Mouse (Mus musculus) cortical plate, adult 2 months (tissue): ENCODE data around the gene Smagp. TPM values are rescaled to one million over a fixed set of nuclear protein-coding genes. Genes with fewer than 3 reads are reported as not detected.
A peak's percentile ranks its signal among the peaks of the same experiment; 100 is the strongest.

Source experiments
- H3K27ac ChIP-seq: fragments of 200-500 bp; 2 replicates; pipeline ENCODE4 v1.5.1; 2012; ENCODE audit warnings: low read length, control low read depth, inconsistent platforms; ENCODE audit not compliant: insufficient read depth
- H3K4me1 ChIP-seq: fragments of 200-500 bp; 2 replicates; pipeline ENCODE4 v1.6.1; 2011; ENCODE audit warnings: low read length; ENCODE audit not compliant: control insufficient read depth, insufficient read depth
- H3K4me3 ChIP-seq: fragments of 200-500 bp; 2 replicates; pipeline ENCODE4 v1.5.1; 2011; ENCODE audit warnings: mild to moderate bottlenecking, low read length, control low read depth; ENCODE audit not compliant: insufficient read depth
- CTCF ChIP-seq: fragments of 200-500 bp; IDR thresholded peaks from 2 replicates; pipeline ENCODE4 v1.5.1; 2011; ENCODE audit warnings: mild to moderate bottlenecking, control low read depth, low read length; ENCODE audit not compliant: insufficient read depth; ENCODE audit errors: extremely low read depth
- POLR2A ChIP-seq: fragments of 200-500 bp; IDR thresholded peaks from 2 replicates; pipeline ENCODE4 v1.6.1; 2011; ENCODE audit warnings: mild to moderate bottlenecking, low read length, control low read depth; ENCODE audit not compliant: insufficient read depth; ENCODE audit errors: extremely low read depth
- polyA plus RNA-seq: library from polyadenylated mRNA; depleted of rRNA; stranded (reverse); fragments of >200 nt; gene quantifications from 2 replicates; pipeline ENCODE4 v1.2.3, GENCODE M21; 2012; rRNA removed

Gene Smagp
- 4.2 and 4.4 TPM in 2 replicates for polyA plus RNA-seq

DNA sequence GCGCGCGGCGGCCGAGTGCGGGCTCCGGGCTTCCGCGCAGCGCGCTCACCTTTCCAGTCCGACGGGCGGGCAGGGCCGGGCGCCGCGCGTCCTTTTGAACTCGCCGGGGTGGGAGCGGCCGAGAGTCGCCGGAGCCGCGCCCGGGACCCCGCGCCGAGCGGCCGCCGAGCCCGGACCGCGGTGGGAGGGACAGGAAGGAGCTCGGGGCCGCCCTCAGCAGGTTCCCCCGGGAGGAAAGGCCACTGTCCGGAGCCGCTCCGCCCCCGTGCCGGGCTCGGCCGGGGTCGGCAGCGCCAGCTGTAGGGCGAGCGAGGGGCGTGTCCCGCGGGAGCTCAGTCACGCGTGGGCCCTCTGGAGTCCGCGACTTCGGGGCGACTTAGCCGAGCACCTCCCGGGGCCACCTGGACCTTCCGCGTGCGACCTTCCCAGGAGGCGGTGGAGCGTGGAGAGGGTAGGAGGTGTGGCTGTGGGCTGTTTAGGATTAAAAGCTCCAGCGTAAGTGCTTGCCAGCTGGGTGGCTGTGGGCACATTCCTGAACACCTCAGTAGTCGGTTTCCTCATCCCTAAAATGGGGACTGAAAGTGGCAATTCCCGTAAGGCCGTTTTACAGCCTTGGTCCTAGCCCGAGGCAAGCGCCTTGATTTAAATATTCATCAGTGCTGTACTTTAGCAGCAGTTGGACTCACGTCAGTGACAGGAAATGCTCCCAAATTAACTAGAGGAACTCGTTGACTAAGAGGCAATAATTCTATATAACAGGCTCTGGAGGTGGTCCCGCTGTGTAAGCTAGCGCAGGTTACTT lies at the start of gene Smagp:
Smagp (minus strand) TSS at position 241 of the 802 bp plus-strand sequence.
- Histone ChIP-seq H3K4me1 (peaks cover 2% of the 10 kb centered on the region; the same call in 1 of the 2 replicates), H3K4me3 (peak within 1 kb of the TSS; percentile 30; the same call in 1 of the 2 replicates)
- TF ChIP-seq POLR2A (no peak), CTCF (no peak)

DNA sequence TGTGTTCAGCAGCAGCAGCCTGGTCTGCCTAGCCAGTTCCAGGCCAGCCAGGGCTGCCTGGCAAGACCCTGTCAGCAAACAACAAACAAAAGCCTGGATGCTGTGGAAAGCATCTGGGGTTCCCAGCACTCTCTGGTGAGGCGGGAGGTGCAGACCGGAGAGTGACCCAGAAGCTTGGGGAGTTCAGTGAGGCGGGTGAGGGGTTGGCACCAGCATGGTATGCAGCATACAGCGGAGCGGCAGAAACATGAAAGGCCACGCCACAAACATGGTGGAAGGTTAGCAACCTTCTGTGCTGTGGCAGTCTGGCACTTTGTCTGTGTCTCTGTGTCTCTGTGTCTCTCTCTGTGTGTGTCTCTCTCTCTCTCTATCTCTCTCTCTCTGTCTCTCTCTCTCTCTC lies 49.7 kb upstream of the Smagp start:
- H3K27ac ChIP-seq: no peak overlapping the region
- TF ChIP-seq CTCF: no peak
- no peak for TF ChIP-seq POLR2A
- H3K4me3 ChIP-seq: no peak overlapping the region
- H3K4me1 ChIP-seq: no peaks in the 10 kb centered on the region

More for the DNA sequence above, at the start of gene Smagp:
- H3K27ac ChIP-seq: no peak within 1 kb of the TSS; the same call in 1 of the 2 replicates

DNA sequence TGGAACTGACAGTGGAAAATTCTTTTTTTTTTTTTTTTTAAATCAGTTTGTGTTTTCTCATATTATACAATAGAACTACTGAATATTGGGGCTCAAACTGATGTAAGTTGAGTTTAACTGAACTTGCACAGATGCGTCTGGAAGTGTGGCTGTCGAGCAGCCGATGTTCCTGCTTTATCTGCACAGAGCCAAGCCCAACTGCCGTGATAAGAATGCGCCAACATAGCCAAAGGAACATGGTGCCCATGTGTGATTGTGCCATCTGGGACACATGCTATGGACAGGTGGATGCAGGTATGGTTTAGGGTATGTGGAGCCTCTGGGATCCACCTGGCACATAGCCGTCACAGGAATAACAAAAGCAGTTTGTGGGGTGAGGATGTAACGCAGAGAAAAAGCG lies 49.1 kb upstream of the Smagp start:
- Histone ChIP-seq H3K4me3 (no peak overlapping the region), H3K27ac (no peak overlapping the region), H3K4me1 (no peaks in the 10 kb centered on the region)
- TF ChIP-seq POLR2A: no peak
- no peak for TF ChIP-seq CTCF

DNA sequence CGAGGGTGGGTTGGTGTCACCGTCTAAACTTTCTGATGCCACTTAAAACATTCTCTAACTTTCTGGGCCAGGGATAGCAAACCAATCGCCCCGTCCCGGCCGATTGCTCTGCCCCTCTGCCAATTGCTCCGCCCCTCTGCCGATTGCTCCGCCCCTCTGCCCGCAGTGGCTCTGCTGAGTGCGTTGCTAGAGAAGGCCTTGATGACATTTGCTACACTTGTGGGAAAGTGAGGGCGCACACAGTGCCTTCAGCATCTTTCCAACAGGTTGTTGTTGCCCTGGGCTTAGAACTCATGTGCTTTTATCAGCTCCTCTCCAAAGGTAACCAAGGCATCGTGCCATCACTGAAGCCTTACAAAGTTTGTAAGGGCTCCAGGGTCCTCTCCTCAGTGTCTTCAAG lies 48.5 kb upstream of the Smagp start:
- TF ChIP-seq CTCF (no peak), POLR2A (no peak)
- Histone ChIP-seq H3K27ac (no peak overlapping the region), H3K4me3 (no peak overlapping the region), H3K4me1 (no peaks in the 10 kb centered on the region)

DNA sequence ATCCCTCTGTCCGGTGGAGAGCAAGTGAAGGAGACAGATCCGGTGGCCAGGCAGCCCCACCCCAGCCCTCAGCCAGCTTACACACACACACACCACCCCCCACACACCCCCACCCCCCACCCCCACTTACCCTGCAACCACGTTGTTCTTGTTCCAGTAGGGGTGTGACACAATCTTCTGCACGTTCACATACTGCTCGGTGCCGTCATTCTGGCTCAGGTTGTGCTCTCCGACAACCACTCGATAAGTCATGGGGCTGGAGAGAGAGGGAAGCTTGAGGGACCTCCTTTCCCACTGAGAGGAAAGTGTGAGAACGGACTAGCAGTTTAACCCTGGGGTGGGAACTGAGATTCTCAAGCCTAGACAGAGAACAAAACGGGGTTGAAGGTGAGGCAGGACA lies 47.7 kb upstream of the Smagp start:
- H3K4me1 ChIP-seq: no peaks in the 10 kb centered on the region
- TF ChIP-seq CTCF (no peak), POLR2A (no peak)

DNA sequence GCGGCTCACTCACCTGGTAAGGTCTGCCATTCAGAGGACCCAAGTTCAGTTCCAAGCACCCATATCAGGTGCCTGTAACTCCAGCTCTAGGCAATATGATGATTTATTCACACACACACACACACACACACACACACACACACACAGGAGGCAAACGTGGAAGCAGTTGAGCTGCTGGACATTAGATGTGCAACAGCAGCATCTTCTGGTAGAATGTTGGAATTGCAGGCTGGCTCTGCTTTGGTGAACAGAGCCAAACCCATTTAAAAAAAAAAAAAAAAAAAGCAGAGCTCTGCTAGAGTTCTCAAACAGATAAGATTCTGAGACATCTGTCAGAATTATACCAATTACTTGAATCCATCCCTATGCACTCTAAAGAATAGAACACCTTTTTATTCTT lies 46.3 kb upstream of the Smagp start:
- Histone ChIP-seq H3K4me3 (no peak overlapping the region), H3K27ac (no peak overlapping the region), H3K4me1 (no peaks in the 10 kb centered on the region)
- no peak for TF ChIP-seq POLR2A
- TF ChIP-seq CTCF: peak; percentile 97

More for the DNA sequence above, 47.7 kb upstream of the Smagp start:
- H3K27ac ChIP-seq: no peak overlapping the region
- H3K4me3 ChIP-seq: no peak overlapping the region

DNA sequence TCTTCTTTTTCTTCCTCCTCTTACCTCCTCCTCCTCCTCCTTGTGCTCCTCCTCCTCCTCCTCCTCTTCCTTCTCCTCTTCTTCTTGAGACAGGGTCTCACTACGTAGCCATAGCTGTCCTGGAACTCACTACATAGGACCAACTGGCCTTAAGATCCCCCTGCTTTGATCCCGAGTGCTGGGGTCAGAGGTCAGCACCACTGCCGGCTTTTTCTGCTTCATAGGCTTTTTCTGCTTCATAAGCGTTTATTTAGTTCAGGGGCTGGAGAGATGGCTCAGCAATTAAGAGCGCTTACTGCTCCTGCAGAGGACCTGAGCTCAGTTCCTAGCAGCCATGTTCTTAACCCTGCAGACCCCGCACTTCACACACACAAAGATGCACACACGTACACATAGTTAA lies 45.0 kb upstream of the Smagp start:
- Histone ChIP-seq H3K4me3 (no peak overlapping the region), H3K27ac (no peak overlapping the region), H3K4me1 (no peaks in the 10 kb centered on the region)
- TF ChIP-seq CTCF (no peak), POLR2A (no peak)

DNA sequence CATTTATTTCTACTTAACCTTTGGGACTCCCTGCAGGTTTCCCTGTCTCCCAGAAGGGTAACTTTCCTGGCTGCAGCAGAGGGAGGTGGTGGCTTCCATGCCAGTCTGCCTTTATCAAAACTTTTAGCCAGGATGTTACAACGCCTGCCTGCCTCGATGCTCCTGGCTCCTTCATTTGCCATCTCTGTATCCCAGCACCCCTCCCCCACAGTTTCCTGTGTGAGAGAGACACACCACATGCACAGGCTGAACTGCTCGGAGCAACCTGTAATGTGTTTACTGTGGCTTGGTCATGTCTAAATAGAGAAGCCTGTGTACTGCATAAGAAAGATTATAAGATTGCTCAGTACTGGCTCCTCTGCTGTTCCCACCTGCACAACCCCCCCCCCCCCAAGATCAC lies 43.6 kb upstream of the Smagp start:
- TF ChIP-seq CTCF (no peak), POLR2A (no peak)
- no peaks in the 10 kb centered on the region for H3K4me1 ChIP-seq
- no peak overlapping the region for H3K27ac ChIP-seq
- H3K4me3 ChIP-seq: no peak overlapping the region

DNA sequence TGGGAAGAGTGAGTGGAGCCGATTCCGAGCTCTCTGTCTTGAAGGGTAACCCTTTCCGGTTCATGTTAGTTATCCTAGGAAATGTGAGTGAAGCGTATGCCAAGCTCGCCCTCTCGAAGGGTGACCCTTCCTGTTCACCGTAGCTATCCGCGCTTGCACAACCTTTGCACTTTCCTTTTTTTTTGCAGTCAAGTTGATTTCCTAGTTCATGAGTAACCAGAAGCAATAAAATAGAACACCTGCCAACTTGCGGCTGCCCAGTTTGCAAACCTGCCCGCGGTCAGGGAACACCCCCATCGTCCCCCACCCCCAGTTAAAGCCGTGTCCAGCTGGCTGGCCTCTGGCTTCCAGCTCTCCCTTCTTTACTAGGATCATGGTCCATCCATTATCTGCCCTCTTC lies 42.3 kb upstream of the Smagp start:
- Histone ChIP-seq H3K4me1 (no peaks in the 10 kb centered on the region), H3K4me3 (no peak overlapping the region), H3K27ac (no peak overlapping the region)
- TF ChIP-seq POLR2A (no peak), CTCF (no peak)

DNA sequence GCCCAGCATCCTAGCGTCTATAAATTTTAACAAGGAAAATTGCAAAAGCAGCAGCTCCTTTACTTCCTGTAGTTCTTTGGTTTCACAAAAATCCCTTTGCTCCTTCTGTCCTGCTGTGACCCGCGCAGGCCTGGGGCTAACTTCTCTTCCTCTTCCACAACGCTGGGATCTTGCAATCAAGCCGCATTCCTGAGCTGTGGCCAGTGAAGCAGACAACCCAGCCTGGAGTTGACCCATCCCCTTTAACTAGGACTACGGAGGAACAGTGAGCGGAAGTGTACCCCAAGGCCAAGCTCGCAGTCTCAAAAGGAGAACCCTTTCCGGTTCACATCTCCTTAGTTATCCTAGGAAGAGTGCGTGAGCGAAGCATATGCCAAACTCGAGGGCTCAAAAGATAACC lies 41.8 kb upstream of the Smagp start:
- Histone ChIP-seq H3K27ac (no peak overlapping the region), H3K4me1 (no peaks in the 10 kb centered on the region), H3K4me3 (no peak overlapping the region)
- TF ChIP-seq CTCF: no peak
- TF ChIP-seq POLR2A: no peak

DNA sequence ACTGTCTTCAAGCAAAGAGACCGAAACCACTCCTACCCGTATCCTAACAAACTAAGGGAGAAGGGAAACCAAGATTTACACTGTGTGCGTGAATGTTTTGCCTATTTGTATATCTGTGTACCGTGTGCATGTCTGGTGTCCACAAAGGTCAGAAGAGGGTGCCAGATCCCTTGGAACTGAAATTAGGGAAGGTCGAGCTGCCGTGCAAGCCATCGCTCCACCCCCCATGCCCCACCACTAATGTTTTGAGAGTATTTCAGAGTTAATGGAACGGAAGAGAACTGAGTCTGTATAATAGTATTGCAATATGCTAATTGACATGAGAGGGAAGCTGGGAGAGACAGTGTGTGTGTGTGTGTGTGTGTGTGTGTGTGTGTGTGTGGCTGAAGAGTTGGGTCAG lies 40.9 kb upstream of the Smagp start:
- TF ChIP-seq CTCF (no peak), POLR2A (no peak)
- no peaks in the 10 kb centered on the region for H3K4me1 ChIP-seq
- no peak overlapping the region for H3K27ac ChIP-seq
- no peak overlapping the region for H3K4me3 ChIP-seq
